Mouse (Mus musculus): Measurements from ENCODE around the gene Psmc3ip.
A peak's percentile ranks its signal among the peaks of the same experiment; 100 is the strongest.

Gene Psmc3ip

GRCm38 (mm10) chr11:101079746-101080145 is 15.5 kb downstream of the Psmc3ip start:
- no peak for DNase-seq (ENCODE audit: low spot score in 2 of 2)

- DNase-seq (ENCODE audit: low spot score in 2 of 2) = no peak
Observed at GRCm38 (mm10) chr11:101078121-101078520, 17.1 kb downstream of the Psmc3ip start, which contains the start of gene Hsd17b1. Gene Hsd17b1, plus strand, starts transcription at chr11:101078411.

- no peak for DNase-seq (ENCODE audit: low spot score in 2 of 2)
Observed at GRCm38 (mm10) chr11:101071810-101072428, 23.3 kb downstream of the Psmc3ip start.

GRCm38 (mm10) chr11:101070987-101071386 is 24.2 kb downstream of the Psmc3ip start:
- no peak for DNase-seq (ENCODE audit: low spot score in 2 of 2)

GRCm38 (mm10) chr11:101070189-101070527 is 25.1 kb downstream of the Psmc3ip start:
- DNase-seq (ENCODE audit: low spot score in 2 of 2) = no peak

GRCm38 (mm10) chr11:101069391-101070188 is 25.6 kb downstream of the Psmc3ip start, which contains the start of gene Naglu:
Gene Naglu, plus strand, starts transcription at chr11:101070012.
- peak; percentile 91 to 92 for DNase-seq (ENCODE audit: low spot score in 2 of 2)

GRCm38 (mm10) chr11:101066549-101067412 is 28.5 kb downstream of the Psmc3ip start:
- DNase-seq (ENCODE audit: low spot score in 2 of 2) = peak; percentile 68 to 69

- no peak for DNase-seq (ENCODE audit: low spot score in 2 of 2)
Observed at GRCm38 (mm10) chr11:101065002-101065401, 30.2 kb downstream of the Psmc3ip start.

- DNase-seq (ENCODE audit: low spot score in 2 of 2) = no peak
Observed at GRCm38 (mm10) chr11:101064462-101064861, 30.8 kb downstream of the Psmc3ip start.

GRCm38 (mm10) chr11:101063676-101064327 is 31.4 kb downstream of the Psmc3ip start:
- peak in 1 of 2 experiments; percentile 54 for DNase-seq (ENCODE audit: low spot score in 2 of 2)

- DNase-seq (ENCODE audit: low spot score in 2 of 2) = no peak
Observed at GRCm38 (mm10) chr11:101062971-101063675, 32.1 kb downstream of the Psmc3ip start.

GRCm38 (mm10) chr11:101062165-101062884 is 32.9 kb downstream of the Psmc3ip start:
- DNase-seq (ENCODE audit: low spot score in 2 of 2) = peak in 1 of 2 experiments; percentile 68

GRCm38 (mm10) chr11:101061049-101061448 is 34.2 kb downstream of the Psmc3ip start:
- no peak for DNase-seq (ENCODE audit: low spot score in 2 of 2)

GRCm38 (mm10) chr11:101060126-101060525 is 35.1 kb downstream of the Psmc3ip start:
- peak in 1 of 2 experiments; percentile 74 for DNase-seq (ENCODE audit: low spot score in 2 of 2)

- no peak for DNase-seq (ENCODE audit: low spot score in 2 of 2)
Observed at GRCm38 (mm10) chr11:101059473-101059872, 35.8 kb downstream of the Psmc3ip start.

GRCm38 (mm10) chr11:101058726-101059125 is 36.5 kb downstream of the Psmc3ip start:
- DNase-seq (ENCODE audit: low spot score in 2 of 2) = no peak

GRCm38 (mm10) chr11:101057860-101058259 is 37.4 kb downstream of the Psmc3ip start:
- DNase-seq (ENCODE audit: low spot score in 2 of 2) = peak; percentile 71 to 75

GRCm38 (mm10) chr11:101056885-101057284 is 38.4 kb downstream of the Psmc3ip start:
- DNase-seq (ENCODE audit: low spot score in 2 of 2) = peak in 1 of 2 experiments; percentile 85

GRCm38 (mm10) chr11:101055418-101055817 is 39.8 kb downstream of the Psmc3ip start:
- no peak for DNase-seq (ENCODE audit: low spot score in 2 of 2)

- no peak for DNase-seq (ENCODE audit: low spot score in 2 of 2)
Observed at GRCm38 (mm10) chr11:101053974-101054373, 41.3 kb downstream of the Psmc3ip start.
